Mouse (Mus musculus) forebrain, embryonic 16.5 days (tissue): ENCODE data around the gene Stk39. TPM values are rescaled to one million over a fixed set of nuclear protein-coding genes. Genes with fewer than 3 reads are reported as not detected.

Experiments
- ATAC-seq: fragments of 200-750 bp; cut with Nextera tagmentation; 2 replicates; pipeline ENCODE4 v1.8.0; 2017; ENCODE audit warnings: mild to moderate bottlenecking, moderate library complexity
- H3K27ac ChIP-seq: fragments of 300-500 bp; sonication (generic); 2 replicates; pipeline ENCODE4 v1.5.1; 2014; ENCODE audit warnings: low read length, control low read depth
- H3K27me3 ChIP-seq: fragments of 300-500 bp; sonication (generic); replicated peaks from 2 replicates; pipeline ENCODE4 v1.6.1; 2014; ENCODE audit warnings: low read length; ENCODE audit not compliant: control insufficient read depth, insufficient read depth
- H3K36me3 ChIP-seq: fragments of 300-500 bp; sonication (generic); 2 replicates; pipeline ENCODE4 v1.6.1; 2014; ENCODE audit not compliant: control insufficient read depth, insufficient read depth
- H3K4me1 ChIP-seq: fragments of 300-500 bp; sonication (generic); replicated peaks from 2 replicates; pipeline ENCODE4 v1.6.1; 2014; ENCODE audit warnings: low read length; ENCODE audit not compliant: control insufficient read depth, insufficient read depth
- H3K4me2 ChIP-seq: fragments of 300-500 bp; sonication (generic); 2 replicates; pipeline ENCODE4 v1.6.1; 2014; ENCODE audit warnings: mild to moderate bottlenecking, low read length, control low read depth
- H3K4me3 ChIP-seq: fragments of 300-500 bp; sonication (generic); replicated peaks from 2 replicates; pipeline ENCODE4 v1.5.1; 2014; ENCODE audit warnings: mild to moderate bottlenecking, low read length, control low read depth
- H3K9ac ChIP-seq: fragments of 300-500 bp; sonication (generic); replicated peaks from 2 replicates; pipeline ENCODE4 v1.6.1; 2014; ENCODE audit warnings: low read depth, low read length, control low read depth
- H3K9me3 ChIP-seq: fragments of 300-500 bp; sonication (generic); 2 replicates; pipeline ENCODE4 v1.6.1; 2016; ENCODE audit warnings: low read length; ENCODE audit not compliant: control insufficient read depth
- WGBS: fragments of 180-500 bp; shearing (Covaris S2); extraction: QIAGEN DNeasy Blood & Tissue Kit; methylation state at CpG from one replicate; pipeline ENCODE4 v1.1.7; 2014; 5-methylcytosine and 5-hydroxymethylcytosine counted together
- polyA plus RNA-seq: library from polyadenylated mRNA; unstranded; fragments of >200 nt; fragmentation: Nextera tagmentation; extraction: Ambion mirVana; gene quantifications from 2 replicates; pipeline ENCODE4 v1.2.1, GENCODE M21; 2015

The Stk39 gene
- polyA plus RNA-seq, 1 experiment from 2014 or later = 18.3 TPM

DNA sequence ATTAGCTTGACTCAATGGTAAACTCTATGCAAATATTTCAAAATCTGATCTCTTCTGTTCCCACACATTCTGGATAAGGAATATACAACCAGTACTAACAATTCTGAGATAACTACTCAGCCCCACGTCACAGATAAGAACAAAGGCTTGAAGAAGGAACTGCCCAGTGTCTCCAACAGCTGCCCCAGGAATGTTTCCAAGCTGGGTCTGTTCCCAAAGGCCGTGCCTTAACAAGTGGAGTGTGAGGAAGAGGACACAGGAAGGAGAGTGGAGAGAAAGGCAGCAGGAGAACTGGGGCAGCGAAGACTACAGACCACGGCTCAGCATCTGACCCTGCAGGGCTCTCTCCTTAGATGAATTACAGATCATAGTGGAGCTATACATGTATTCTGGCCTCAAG, 39.2 kb downstream of the Stk39 start:
- Histone ChIP-seq H3K4me1 (peaks cover 14% of the 10 kb centered on the region), H3K27me3 (no peaks in the 10 kb centered on the region), H3K4me2 (no peak overlapping the region), H3K9ac (no peak overlapping the region), H3K27ac (no peak overlapping the region), H3K9me3 (no peaks in the 10 kb centered on the region), H3K4me3 (no peak overlapping the region), H3K36me3 (no peaks in the 10 kb centered on the region)
- no peak for ATAC-seq
- WGBS = 43% methylated on average over 4 of the region's 4 CpGs

DNA sequence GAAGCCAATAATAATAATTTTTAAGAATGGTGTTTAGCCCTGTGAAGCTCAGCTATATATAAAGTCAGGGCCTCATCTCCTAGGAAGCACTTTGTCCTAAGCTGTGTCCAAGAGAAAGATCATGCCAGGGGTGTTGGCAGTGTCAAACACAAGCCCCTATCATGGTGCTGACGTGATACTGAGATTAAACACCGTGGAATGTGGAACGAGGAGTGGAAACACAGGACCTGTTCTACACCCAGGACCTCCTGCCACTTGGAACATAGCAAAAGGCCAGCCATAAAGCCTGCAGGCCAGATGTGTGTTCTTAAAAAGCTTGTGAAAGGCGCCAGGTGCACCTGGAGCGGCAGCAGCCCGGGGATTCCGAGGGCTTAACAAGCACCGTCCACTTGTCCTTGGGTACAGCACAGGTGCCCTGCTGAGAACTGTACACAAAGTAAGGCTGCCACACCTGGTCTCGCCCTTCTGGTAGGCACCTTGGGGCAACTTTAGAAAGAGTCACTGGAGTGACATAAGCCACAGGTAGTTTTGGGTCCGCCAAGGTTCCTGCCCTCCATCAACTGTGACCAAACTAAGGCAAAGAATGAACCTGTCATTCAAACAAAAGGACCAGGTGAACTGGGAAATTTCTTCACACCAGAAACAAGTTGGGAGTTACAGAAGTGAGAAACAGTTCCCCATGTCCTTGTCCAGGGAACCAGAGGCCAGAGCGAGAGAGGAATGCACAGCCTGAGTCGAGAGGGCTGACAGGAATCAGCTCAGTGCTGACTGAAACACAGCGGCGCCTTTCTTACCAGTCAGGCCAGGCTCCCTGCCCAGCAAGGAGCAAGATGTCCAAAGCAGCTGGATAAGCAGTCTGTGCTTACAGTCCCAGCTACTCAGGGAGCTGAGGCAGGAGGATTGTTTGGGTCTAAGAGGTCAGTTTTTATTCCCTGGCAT, 40.8 kb downstream of the Stk39 start:
- Histone ChIP-seq H3K9ac (no peak overlapping the region), H3K4me2 (no peak overlapping the region), H3K9me3 (no peaks in the 10 kb centered on the region), H3K4me3 (no peak overlapping the region), H3K27ac (no peak overlapping the region), H3K27me3 (no peaks in the 10 kb centered on the region), H3K4me1 (peaks cover 14% of the 10 kb centered on the region), H3K36me3 (no peaks in the 10 kb centered on the region)
- ATAC-seq = no peak
- WGBS = 87% methylated on average over 14 of the region's 14 CpGs

- peaks cover 7% of the 10 kb centered on the region for H3K4me1 ChIP-seq
- no peak overlapping the region for H3K4me3 ChIP-seq
- no peaks in the 10 kb centered on the region for H3K9me3 ChIP-seq
- WGBS = 83% methylated on average over 5 of the region's 5 CpGs
- H3K36me3 ChIP-seq = no peaks in the 10 kb centered on the region
- H3K4me2 ChIP-seq = no peak overlapping the region
- H3K27ac ChIP-seq = no peak overlapping the region
- no peaks in the 10 kb centered on the region for H3K27me3 ChIP-seq
- no peak overlapping the region for H3K9ac ChIP-seq
- ATAC-seq = no peak
These were observed 41.6 kb downstream of the Stk39 start for GRCm38 (mm10) chr2:68430493-68430892.

DNA sequence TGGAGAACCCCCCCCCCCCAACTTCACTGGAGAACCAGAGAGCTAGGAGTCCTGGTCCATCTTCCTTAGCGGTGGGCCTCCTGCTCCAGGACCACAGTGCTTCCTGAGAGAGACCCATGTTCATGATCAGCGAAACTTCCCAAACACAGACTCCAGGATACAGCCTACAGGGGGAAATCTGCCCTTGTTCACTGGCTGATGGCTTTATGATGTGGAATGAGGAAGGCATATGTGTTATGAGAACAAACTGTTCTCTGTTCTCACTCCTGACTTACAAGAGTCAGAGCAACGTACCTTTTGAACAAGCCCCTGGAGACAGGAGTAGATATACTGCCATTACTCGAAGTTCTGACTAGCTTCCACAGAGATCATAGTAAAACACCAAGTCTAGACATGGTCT, 42.6 kb downstream of the Stk39 start:
- Histone ChIP-seq H3K9me3 (no peaks in the 10 kb centered on the region), H3K4me2 (no peak overlapping the region), H3K27me3 (no peaks in the 10 kb centered on the region), H3K9ac (no peak overlapping the region), H3K4me1 (peaks cover 3% of the 10 kb centered on the region; the same call in 1 of the 2 replicates), H3K27ac (no peak overlapping the region), H3K4me3 (no peak overlapping the region), H3K36me3 (no peaks in the 10 kb centered on the region)
- WGBS = 92% methylated on average over 4 of the region's 4 CpGs
- no peak for ATAC-seq

GRCm38 (mm10) chr2:68426977-68427577, 45.0 kb downstream of the Stk39 start:
- H3K4me1 ChIP-seq = no peaks in the 10 kb centered on the region
- H3K27me3 ChIP-seq = no peaks in the 10 kb centered on the region
- 73% methylated on average over 5 of the region's 5 CpGs for WGBS
- H3K9ac ChIP-seq = no peak overlapping the region
- H3K9me3 ChIP-seq = no peaks in the 10 kb centered on the region
- ATAC-seq = no peak
- no peak overlapping the region for H3K4me3 ChIP-seq
- H3K4me2 ChIP-seq = no peak overlapping the region
- no peak overlapping the region for H3K27ac ChIP-seq
- no peaks in the 10 kb centered on the region for H3K36me3 ChIP-seq

DNA sequence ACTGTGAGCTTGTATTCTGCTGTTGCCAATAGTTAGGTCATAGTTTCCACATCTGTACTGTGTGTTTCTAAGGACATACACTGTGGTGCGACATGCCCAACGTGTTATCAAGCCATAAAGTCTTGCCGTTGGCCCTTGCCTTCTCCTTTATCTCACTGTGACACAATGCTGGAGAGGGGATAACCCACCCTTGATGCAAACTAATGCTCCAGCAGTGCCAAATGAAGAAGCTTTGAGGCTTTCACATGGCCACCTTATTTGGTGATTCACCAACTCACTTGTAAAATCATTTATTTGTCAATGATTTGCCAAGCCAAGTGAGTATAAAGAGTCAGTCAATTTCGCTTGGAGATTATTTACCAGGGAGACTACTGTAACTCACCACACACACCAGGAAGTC, 46.0 kb downstream of the Stk39 start:
- no peaks in the 10 kb centered on the region for H3K9me3 ChIP-seq
- H3K4me1 ChIP-seq = no peaks in the 10 kb centered on the region
- no peak overlapping the region for H3K4me2 ChIP-seq
- no peak overlapping the region for H3K27ac ChIP-seq
- H3K27me3 ChIP-seq = no peaks in the 10 kb centered on the region
- 93% methylated on average over 4 of the region's 4 CpGs for WGBS
- H3K9ac ChIP-seq = no peak overlapping the region
- no peaks in the 10 kb centered on the region for H3K36me3 ChIP-seq
- no peak overlapping the region for H3K4me3 ChIP-seq
- no peak for ATAC-seq

GRCm38 (mm10) chr2:68421002-68421401, 51.1 kb downstream of the Stk39 start:
- WGBS = 89% methylated on average over 6 of the region's 6 CpGs
- H3K36me3 ChIP-seq = no peaks in the 10 kb centered on the region
- H3K27ac ChIP-seq = no peak overlapping the region
- H3K4me1 ChIP-seq = no peaks in the 10 kb centered on the region
- H3K4me2 ChIP-seq = no peak overlapping the region
- no peaks in the 10 kb centered on the region for H3K27me3 ChIP-seq
- H3K9me3 ChIP-seq = no peaks in the 10 kb centered on the region
- no peak overlapping the region for H3K4me3 ChIP-seq
- H3K9ac ChIP-seq = no peak overlapping the region
- ATAC-seq = no peak

DNA sequence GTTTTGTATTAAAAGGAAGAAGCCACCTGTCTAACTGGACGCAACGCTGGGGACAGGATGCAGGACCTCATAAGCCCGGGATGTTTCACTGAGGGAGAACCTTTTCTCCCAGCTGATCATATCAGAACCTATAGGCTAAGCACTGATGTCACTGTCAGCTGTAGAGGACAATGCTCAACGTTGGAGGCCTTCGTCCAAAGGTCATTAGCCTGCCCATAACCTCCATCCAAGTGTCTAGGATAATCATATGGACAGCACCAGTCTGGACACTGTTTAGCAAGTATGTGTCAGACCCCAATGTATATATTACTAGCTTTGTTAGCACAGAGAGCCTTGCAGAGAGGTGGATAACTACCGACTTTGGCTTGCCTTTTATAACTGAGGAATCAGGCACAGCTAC, 51.8 kb downstream of the Stk39 start:
- Histone ChIP-seq H3K9me3 (no peaks in the 10 kb centered on the region), H3K27me3 (no peaks in the 10 kb centered on the region), H3K36me3 (no peaks in the 10 kb centered on the region), H3K9ac (no peak overlapping the region), H3K4me2 (no peak overlapping the region), H3K4me1 (no peaks in the 10 kb centered on the region), H3K27ac (no peak overlapping the region), H3K4me3 (no peak overlapping the region)
- WGBS = 92% methylated on average over 6 of the region's 6 CpGs
- ATAC-seq = no peak

DNA sequence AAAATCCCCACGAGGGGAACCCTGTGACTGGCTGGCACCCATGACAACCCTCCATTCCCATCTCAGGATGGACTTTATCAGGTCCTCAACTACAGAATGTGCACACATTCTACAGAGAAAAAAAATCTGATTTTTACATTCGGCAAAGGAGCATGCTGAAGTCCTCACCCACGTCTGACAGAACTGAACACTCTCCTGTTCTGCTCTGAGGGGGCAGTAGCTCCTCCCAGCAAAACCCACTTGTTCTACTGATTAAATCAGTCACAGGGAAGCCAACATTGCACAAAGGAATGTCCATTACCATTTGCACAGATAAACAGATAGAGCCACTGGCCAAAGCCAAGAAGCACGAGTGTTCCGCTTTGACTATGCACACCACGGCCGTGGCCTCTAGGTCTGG, 52.3 kb downstream of the Stk39 start:
- no peak for ATAC-seq
- H3K4me1 ChIP-seq = no peaks in the 10 kb centered on the region
- H3K27ac ChIP-seq = no peak overlapping the region
- H3K27me3 ChIP-seq = no peaks in the 10 kb centered on the region
- H3K9me3 ChIP-seq = no peaks in the 10 kb centered on the region
- no peaks in the 10 kb centered on the region for H3K36me3 ChIP-seq
- 91% methylated on average over 7 of the region's 7 CpGs for WGBS
- no peak overlapping the region for H3K4me3 ChIP-seq
- no peak overlapping the region for H3K4me2 ChIP-seq
- no peak overlapping the region for H3K9ac ChIP-seq
